Mouse (Mus musculus) gastrocnemius, adult 8-10 months (tissue): ENCODE measurements around the gene Rnaseh2a. TPM values are rescaled to one million over a fixed set of nuclear protein-coding genes. Genes with fewer than 3 reads are reported as not detected.

Source experiments
- DNase-seq, 2 experiments: peaks; one replicate each; pipeline ENCODE4 v3.0.0; 2022; ENCODE audit warnings: low spot score in 2 of 2
- total RNA-seq, 4 experiments: library from RNA; stranded (reverse); gene quantifications; 2 replicates each; pipeline ENCODE4 v1.2.4; 2022

Gene Rnaseh2a
- total RNA-seq, 4 experiments from 2014 or later, result 20.4 to 26.5 (median 23.9) TPM

- DNase-seq, result no peak
These were observed 1.8 kb downstream of the Rnaseh2a start for GRCm38 (mm10) chr8:84967532-84968304.

- no peak for DNase-seq
These were observed 3.0 kb downstream of the Rnaseh2a start for GRCm38 (mm10) chr8:84966603-84967002.

GRCm38 (mm10) chr8:84965731-84966291, 3.8 kb downstream of the Rnaseh2a start:
- DNase-seq, result peak; percentile 89 to 93

- DNase-seq, result no peak
These were observed 5.6 kb downstream of the Rnaseh2a start for GRCm38 (mm10) chr8:84963952-84964351.

- DNase-seq, result no peak
These were observed 9.8 kb downstream of the Rnaseh2a start for GRCm38 (mm10) chr8:84959811-84960210.

- DNase-seq, result no peak
These were observed 12.8 kb downstream of the Rnaseh2a start for GRCm38 (mm10) chr8:84956768-84957167.

- no peak for DNase-seq
These were observed 16.8 kb downstream of the Rnaseh2a start for GRCm38 (mm10) chr8:84952612-84953255.

GRCm38 (mm10) chr8:84949753-84950152, 19.8 kb downstream of the Rnaseh2a start:
- no peak for DNase-seq

- no peak for DNase-seq
These were observed 22.4 kb downstream of the Rnaseh2a start for GRCm38 (mm10) chr8:84947241-84947545.

GRCm38 (mm10) chr8:84946528-84947240, 22.9 kb downstream of the Rnaseh2a start, which contains the start of gene Rtbdn:
Gene Rtbdn (plus strand): TSS chr8:84946991.
- no peak for DNase-seq

- DNase-seq, result no peak
These were observed 23.7 kb downstream of the Rnaseh2a start for GRCm38 (mm10) chr8:84945633-84946527.

GRCm38 (mm10) chr8:84945235-84945632, 24.3 kb downstream of the Rnaseh2a start:
- no peak for DNase-seq

GRCm38 (mm10) chr8:84944478-84945160, 24.9 kb downstream of the Rnaseh2a start:
- DNase-seq, result no peak

- no peak for DNase-seq
These were observed 25.9 kb downstream of the Rnaseh2a start for GRCm38 (mm10) chr8:84943699-84944098.

- DNase-seq, result no peak
These were observed 31.7 kb downstream of the Rnaseh2a start for GRCm38 (mm10) chr8:84937620-84938485.

GRCm38 (mm10) chr8:84936962-84937546, 32.5 kb downstream of the Rnaseh2a start, which contains the start of gene Mast1:
Gene Mast1 (minus strand): TSS chr8:84937359.
- DNase-seq, result no peak

- DNase-seq, result no peak
These were observed 33.3 kb downstream of the Rnaseh2a start for GRCm38 (mm10) chr8:84936041-84936961.

GRCm38 (mm10) chr8:84935489-84935888, 34.1 kb downstream of the Rnaseh2a start:
- no peak for DNase-seq
